Mouse (Mus musculus): ENCODE measurements around the gene Rnf220.

- TF ChIP-seq CTCF (IDR thresholded peaks at IDR 0.05; ENCODE audit: low read depth, low read length): no peak
- TF ChIP-seq POLR2A (IDR thresholded peaks at IDR 0.05; ENCODE audit: extremely low read depth, insufficient read depth, low read length): no peak
These were observed 122.7 kb downstream of the Rnf220 start for GRCm38 (mm10) chr4:117374078-117374540.

Data from liver, adult 2 months (tissue).